Mouse (Mus musculus): ENCODE results near the gene Arhgap19.

DNA sequence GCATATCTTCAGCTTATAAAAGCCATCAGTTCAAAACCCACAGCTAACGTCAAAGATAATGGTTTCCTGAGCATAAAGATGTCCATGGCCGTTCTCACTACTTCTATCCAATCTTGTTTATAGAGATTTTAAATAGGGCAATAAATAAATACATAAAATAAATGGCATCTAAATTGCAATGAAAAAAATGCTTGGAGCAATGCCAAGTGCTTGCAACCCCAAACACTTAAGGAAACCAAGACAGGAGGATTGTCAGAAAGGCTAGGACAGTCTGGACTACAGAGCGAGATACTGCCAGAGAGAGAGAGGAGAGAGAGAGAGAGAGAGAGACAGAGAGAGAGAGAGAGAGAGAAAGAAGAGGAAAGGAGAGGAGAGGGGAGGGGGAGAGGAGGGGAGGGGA is 24.7 kb upstream of the Arhgap19 start:
- TF ChIP-seq CTCF (IDR thresholded peaks at IDR 0.05; ENCODE audit: low read depth) (no peak), EP300 (IDR thresholded peaks at IDR 0.05; ENCODE audit: low read depth) (no peak)
